Mouse (Mus musculus): ENCODE measurements at regions not wholly inside any gene's neighbourhood (a gene's known extent, or its start where the extent isn't known, plus 50 kb on each side); places are given as distances from the start of the nearest gene placed in this dataset.

- no peak for TF ChIP-seq CTCF (conservative IDR thresholded peaks at IDR 0.05; ENCODE audit: low read length)
- TF ChIP-seq NANOG (IDR thresholded peaks at IDR 0.05; ENCODE audit: borderline replicate concordance, low read length), result no peak
Measured at GRCm38 (mm10) chr1:125165226-125165625, 270.3 kb downstream of the Actr3 start.

Measured in E14TG2a.4 (cell line).